Mouse (Mus musculus) cerebellum, adult 9-11 months (tissue): ENCODE data around the gene Map4k3.
A peak's percentile ranks its signal among the peaks of the same experiment; 100 is the strongest.
"Not testable (repeated sequence)": the region's sequence is repeated elsewhere in the genome, so short reads cannot be mapped to it uniquely, and the experiment has no call there.

Source experiments
- DNase-seq: peaks from one replicate; pipeline ENCODE4 v3.0.0; 2022

The Map4k3 gene

GRCm38 (mm10) chr17:80560669-80561401, 167.4 kb downstream of the Map4k3 start:
- DNase-seq: peak; percentile 73

GRCm38 (mm10) chr17:80559745-80560144, 168.5 kb downstream of the Map4k3 start:
- DNase-seq: no peak

GRCm38 (mm10) chr17:80559050-80559449, 169.2 kb downstream of the Map4k3 start:
- no peak for DNase-seq

GRCm38 (mm10) chr17:80558583-80558982, 169.7 kb downstream of the Map4k3 start:
- DNase-seq: no peak

- DNase-seq: no peak
These were observed 170.8 kb downstream of the Map4k3 start for GRCm38 (mm10) chr17:80557461-80557860.

GRCm38 (mm10) chr17:80553318-80554270, 174.7 kb downstream of the Map4k3 start:
- peak; percentile 85 for DNase-seq

GRCm38 (mm10) chr17:80552653-80553052, 175.6 kb downstream of the Map4k3 start:
- no peak for DNase-seq

GRCm38 (mm10) chr17:80550981-80551380, 177.3 kb downstream of the Map4k3 start:
- no peak for DNase-seq

GRCm38 (mm10) chr17:80546846-80547245, 181.4 kb downstream of the Map4k3 start:
- no peak for DNase-seq

GRCm38 (mm10) chr17:80546227-80546626, 182.1 kb downstream of the Map4k3 start:
- DNase-seq: no peak

- DNase-seq: no peak
These were observed 184.6 kb downstream of the Map4k3 start for GRCm38 (mm10) chr17:80543646-80544045.

GRCm38 (mm10) chr17:80537136-80537535, 191.1 kb downstream of the Map4k3 start:
- no peak for DNase-seq

GRCm38 (mm10) chr17:80535633-80536032, 192.7 kb downstream of the Map4k3 start:
- no peak for DNase-seq

- not testable (repeated sequence) for DNase-seq
These were observed 196.9 kb downstream of the Map4k3 start for GRCm38 (mm10) chr17:80531351-80531750.
